Mouse (Mus musculus): ENCODE results near the gene Wnt5b. TPM values are rescaled to one million over a fixed set of nuclear protein-coding genes. Genes with fewer than 3 reads are reported as not detected.
A peak's percentile ranks its signal among the peaks of the same experiment; 100 is the strongest.
"Not testable (repeated sequence)": the region's sequence is repeated elsewhere in the genome, so short reads cannot be mapped to it uniquely, and the experiment has no call there.

Wnt5b gene
- total RNA-seq, 2 experiments from 2014 or later, result 1.4 to 2.7 TPM

GRCm38 (mm10) chr6:119451981-119452499 is 92.1 kb downstream of the Wnt5b start:
- DNase-seq, result peak; percentile 67 to 79

GRCm38 (mm10) chr6:119450965-119451943 is 92.9 kb downstream of the Wnt5b start:
- no peak for DNase-seq

DNA sequence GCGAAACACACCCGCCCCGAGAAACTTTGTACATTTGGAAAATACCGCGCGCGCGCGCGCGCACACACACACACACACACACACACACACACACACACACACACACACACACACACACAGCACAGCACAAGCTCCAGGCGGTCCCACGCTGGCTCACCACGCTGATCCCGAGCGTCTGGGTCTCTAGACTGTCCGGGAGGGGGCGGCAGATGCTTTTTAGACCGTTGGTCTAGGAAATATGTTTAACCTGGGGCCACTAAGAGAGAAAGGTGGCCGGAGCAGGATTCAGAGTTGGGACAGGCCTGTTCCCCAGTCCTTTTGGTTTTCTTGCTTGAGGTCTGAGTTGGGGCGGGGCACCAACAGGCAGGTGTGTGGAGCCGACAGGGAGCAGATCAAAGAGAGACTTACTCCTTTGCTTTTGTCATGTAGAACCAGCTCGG is 95.1 kb downstream of the Wnt5b start:
- DNase-seq, result peak; percentile 79 to 88

GRCm38 (mm10) chr6:119448321-119449059 is 95.7 kb downstream of the Wnt5b start:
- DNase-seq, result peak; percentile 48 to 50

DNA sequence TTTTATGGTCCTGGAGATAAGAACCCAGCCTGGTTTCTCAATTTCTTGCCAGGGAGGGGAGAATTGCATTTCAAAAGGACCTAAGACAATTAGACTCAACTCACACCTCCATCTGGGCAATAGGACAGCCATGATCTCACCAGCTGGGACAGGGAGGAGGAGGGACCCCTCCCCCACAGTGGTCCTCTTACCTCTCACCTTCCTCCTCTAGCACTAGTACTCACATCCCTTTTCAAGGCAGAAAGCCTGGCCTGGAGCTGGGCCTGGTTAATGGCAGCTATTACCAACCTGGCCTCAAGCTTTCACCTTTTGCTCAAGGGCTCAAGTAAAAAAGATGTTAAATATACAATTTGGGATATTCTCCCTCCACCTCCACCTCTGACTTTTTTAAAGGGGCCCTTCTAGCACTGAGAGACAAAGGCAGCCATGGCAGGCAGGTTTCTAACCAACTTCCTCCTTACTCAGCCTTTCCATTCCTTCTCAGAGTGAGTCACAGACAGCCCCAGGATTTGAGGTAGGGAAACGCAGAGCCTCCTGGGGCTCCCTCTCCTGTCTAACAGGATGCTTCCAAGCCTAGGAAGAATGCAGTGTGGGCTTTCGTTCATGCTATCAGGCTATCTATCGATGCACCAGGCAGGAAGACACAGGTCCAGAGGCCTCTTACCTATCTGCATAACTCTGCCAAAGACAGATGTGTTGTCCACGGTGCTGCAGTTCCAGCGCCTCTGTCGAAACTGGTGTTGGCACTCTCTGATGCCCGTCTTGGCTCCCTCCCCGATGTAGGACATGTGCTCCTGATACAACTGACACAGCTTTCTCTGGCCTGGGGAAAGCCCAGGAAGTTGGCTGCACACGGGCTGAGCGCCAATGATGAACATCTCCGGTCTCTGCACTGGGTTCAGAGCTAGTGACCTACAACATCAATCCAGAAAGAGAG is 98.2 kb downstream of the Wnt5b start:
- DNase-seq, result peak; percentile 51 to 58

- peak; percentile 82 to 90 for DNase-seq
Measured at GRCm38 (mm10) chr6:119443742-119444645, 100.2 kb downstream of the Wnt5b start.

DNA sequence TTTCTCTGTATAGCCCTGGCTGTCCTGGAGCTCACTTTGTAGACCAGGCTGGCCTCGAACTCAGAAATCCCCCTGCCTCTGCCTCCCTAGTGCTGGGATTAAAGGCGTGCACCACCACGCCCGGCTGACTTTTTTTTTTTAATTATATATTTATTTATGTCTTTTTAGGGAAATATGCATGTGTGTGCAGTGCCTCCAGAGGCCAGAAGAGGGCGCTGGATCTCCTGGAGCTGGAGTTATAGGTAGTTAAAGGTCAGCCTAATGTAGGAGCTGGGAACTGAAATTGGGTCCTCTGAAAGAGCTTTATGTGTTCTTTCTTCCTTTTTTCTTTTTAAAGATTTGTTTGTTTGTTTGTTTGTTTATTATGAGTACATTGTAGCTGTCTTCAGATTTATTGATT is 101.4 kb downstream of the Wnt5b start:
- not testable (repeated sequence) for DNase-seq

GRCm38 (mm10) chr6:119437894-119438761 is 106.0 kb downstream of the Wnt5b start:
- DNase-seq, result no peak

- DNase-seq, result no peak
Measured at GRCm38 (mm10) chr6:119434394-119434793, 109.8 kb downstream of the Wnt5b start.

GRCm38 (mm10) chr6:119431751-119432324 is 112.3 kb downstream of the Wnt5b start:
- no peak for DNase-seq

- peak; percentile 69 to 75 for DNase-seq
Measured at GRCm38 (mm10) chr6:119430508-119430907, 113.6 kb downstream of the Wnt5b start.

- no peak for DNase-seq
Measured at GRCm38 (mm10) chr6:119429311-119429710, 114.8 kb downstream of the Wnt5b start.

DNA sequence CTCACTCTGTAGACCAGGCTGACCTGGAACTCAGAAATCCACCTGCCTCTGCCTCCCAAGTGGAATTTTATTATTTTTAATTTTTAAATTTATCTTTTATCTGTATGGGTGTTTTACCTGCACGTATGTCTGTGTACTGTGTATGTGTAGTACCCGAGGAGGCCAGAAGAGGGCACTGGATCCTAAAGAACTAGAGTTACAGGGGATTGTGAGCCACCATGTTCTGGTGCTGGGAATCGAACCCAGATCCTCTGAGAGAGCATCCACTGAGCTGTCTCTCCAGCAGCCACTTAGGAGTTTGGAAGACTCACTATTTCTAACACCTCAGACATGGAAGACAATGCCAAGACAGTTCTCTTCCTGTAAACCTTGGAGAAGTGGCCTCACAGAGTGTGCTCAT is 115.5 kb downstream of the Wnt5b start:
- DNase-seq, result peak in 1 of 2 experiments; percentile 41

DNA sequence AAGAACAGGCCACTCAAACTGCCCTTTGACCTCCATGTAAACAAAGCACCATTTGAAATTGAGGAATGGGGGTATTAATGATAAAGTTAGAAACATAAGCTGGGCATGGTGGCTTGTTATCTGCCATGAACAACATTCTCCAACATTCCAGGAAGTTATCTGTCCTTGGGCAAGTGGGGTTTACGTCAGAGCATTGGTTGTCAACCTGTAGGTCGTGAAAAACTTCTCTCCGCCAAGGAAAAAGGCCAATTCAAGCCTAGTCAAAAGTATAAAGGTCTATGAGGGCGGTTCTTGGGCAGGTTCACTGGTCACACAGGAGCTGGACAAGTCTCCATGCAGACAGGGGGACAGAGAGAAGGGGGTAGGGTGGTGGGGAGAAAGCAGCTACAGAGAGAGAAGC is 123.1 kb downstream of the Wnt5b start:
- DNase-seq, result no peak

- no peak for DNase-seq
Measured at GRCm38 (mm10) chr6:119420357-119420756, 123.8 kb downstream of the Wnt5b start.

DNA sequence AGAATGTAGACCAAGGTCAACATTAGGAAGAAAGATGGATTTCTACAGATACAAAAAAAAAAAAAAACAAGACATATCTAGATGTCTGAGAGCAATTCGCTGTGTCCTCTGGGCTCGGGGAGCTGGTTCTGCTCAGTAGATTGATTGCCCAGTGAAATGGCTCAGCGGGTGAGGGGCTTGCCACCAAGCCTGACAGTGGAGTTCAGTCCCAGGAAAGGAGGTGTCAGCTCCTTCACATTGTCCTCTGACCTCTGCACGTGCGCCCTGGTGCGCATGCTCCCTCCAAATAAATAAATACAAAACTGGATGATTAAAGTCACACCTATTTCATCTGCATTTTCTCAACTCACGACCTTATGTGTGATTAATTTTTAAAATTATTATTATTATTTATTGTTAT is 124.7 kb downstream of the Wnt5b start:
- no peak for DNase-seq

DNA sequence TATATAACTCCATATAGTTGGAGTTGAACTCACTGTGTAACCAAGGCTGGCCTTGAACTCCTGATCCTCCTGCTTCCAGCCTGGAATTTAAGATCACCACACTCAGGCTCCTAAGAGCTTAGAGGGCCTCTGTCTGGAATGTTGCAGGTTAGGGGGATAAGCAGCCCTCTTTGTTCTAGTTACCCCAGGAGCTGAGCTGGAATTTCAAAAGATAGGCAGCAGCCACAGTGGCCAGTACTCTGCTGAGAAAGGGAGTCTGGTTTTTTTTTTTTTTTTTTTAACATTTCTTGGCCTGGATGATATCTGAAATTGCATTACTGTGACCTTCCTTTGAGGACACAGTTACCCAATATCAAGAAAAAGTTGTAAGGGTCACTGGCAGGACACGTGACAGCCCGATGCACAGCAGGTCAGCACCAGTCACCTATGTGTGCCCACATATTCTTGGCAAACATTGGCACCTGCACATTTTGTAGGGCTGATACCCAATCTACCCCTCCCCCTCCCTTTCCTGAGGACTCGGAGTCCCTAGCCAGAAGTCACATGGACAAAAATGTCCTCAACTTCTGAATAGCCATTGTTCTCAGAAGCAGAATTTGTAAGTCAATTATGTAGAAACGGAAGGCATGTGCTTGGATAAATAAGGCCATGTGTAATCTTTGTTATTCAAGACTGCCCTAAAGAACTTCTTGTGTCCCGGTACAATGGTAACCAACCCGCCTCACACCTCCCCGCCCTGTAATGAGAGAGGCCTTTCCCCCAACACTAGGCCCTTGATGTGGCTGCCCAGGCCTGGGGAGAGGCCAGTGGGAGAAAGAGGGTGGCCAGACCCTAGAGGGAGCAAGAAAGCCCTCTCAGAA is 125.5 kb downstream of the Wnt5b start:
- peak; percentile 51 to 54 for DNase-seq

DNA sequence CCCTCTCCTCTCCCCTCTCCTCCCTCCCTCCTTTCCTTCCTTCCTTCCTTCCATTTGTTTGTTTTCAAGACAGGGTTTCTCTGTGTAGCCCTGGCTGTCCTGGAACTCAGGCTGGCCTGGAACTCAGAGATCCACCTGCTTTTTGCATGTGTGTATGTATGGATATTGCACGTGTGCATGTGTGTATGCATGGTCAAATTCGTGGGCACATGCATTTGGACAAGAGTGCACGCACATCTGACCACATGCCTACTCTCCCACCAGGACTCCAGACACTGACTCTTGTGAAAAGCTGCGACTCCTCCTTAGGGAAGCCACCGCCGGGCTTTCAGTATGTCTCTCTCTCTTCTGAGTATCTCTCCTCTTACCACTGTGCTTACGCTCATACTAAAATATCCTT is 126.3 kb downstream of the Wnt5b start:
- no peak for DNase-seq

Measured in adrenal gland, postnatal 36 days (tissue).